Mouse (Mus musculus): Measurements from ENCODE around the gene Tubd1.
A peak's percentile ranks its signal among the peaks of the same experiment; 100 is the strongest.

GRCm38 (mm10) chr11:86586177-86586867 lies 41.5 kb downstream of the Tubd1 start:
- TF ChIP-seq POLR2A (IDR thresholded peaks at IDR 0.05; ENCODE audit: control insufficient read depth, low read depth, low read length) (0 out of 2 replicates have a peak, but pooled peaks have one; percentile 5), CTCF (IDR thresholded peaks at IDR 0.05; ENCODE audit: control insufficient read depth, insufficient read depth, insufficient replicate concordance, low read depth, low read length) (no peak)
